Mouse (Mus musculus) heart, adult 2 months (tissue): ENCODE data around the gene Elavl1.

Experiments
- CTCF ChIP-seq: fragments of 200-600 bp; IDR thresholded peaks from 2 replicates; pipeline ENCODE4 v1.8.1; 2022; ENCODE audit warnings: antibody characterized with exemption, mild to moderate bottlenecking, moderate library complexity
- EP300 ChIP-seq: fragments of 200-500 bp; IDR thresholded peaks from 2 replicates; pipeline ENCODE4 v1.6.1; 2011; ENCODE audit warnings: low read depth, low read length, control low read depth; ENCODE audit not compliant: insufficient read depth

DNA sequence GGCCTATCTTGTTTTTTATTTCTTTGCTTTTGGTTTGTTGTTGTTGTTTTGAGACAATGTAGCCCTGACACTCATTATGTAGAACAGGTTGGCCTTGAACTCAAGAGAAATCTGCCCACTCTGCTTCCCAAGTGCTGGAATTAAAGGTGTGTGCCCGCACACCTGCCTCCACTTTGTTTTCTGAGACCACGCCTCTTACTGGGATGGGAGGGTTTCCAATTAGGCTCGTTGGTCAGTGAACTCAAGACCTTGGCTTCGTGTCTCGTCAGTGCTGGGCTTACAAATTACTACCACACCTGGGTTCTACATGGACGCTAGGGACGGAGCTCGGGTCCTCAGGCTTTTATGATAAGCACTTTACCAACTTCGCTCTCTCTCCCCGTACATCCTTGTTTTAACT is 30.2 kb upstream of the Elavl1 start:
- TF ChIP-seq CTCF (no peak), EP300 (no peak)
